Mouse (Mus musculus): ENCODE measurements at regions not wholly inside any gene's neighbourhood (a gene's known extent, or its start where the extent isn't known, plus 50 kb on each side); places are given as distances from the start of the nearest gene placed in this dataset.

- Histone ChIP-seq H3K36me3 (ENCODE audit: control insufficient read depth in 1 of 2, insufficient read depth in 2 of 2, low read length in 2 of 2) (no peaks in the 10 kb centered on the region), H3K79me2 (ENCODE audit: control insufficient read depth, insufficient read depth, low read length, poor library complexity) (no peaks in the 10 kb centered on the region), H3K27me3 (ENCODE audit: control insufficient read depth in 1 of 2, insufficient read depth in 2 of 2, low read length in 2 of 2) (no peaks in the 10 kb centered on the region), H3K9me3 (replicated peaks; ENCODE audit: insufficient read depth, low read length) (no peaks in the 10 kb centered on the region), H3K27ac (ENCODE audit: control insufficient read depth, low read depth, low read length) (no peak overlapping the region), H3K4me1 (ENCODE audit: control insufficient read depth in 1 of 2, insufficient read depth in 2 of 2, low read length in 2 of 2) (no peaks in the 10 kb centered on the region), H3K9ac (ENCODE audit: control insufficient read depth, low read depth, low read length, poor library complexity, severe bottlenecking) (no peak overlapping the region), H3K4me3 (ENCODE audit: control insufficient read depth in 1 of 2, insufficient read depth in 1 of 2, low read depth in 2 of 2, low read length in 2 of 2) (no peak overlapping the region)
- TF ChIP-seq GABPA (IDR thresholded peaks at IDR 0.05; ENCODE audit: low read depth, low read length): no peak
- TF ChIP-seq CHD2 (IDR thresholded peaks at IDR 0.05; ENCODE audit: low read length): no peak
- TF ChIP-seq ZKSCAN1 (IDR thresholded peaks at IDR 0.05; ENCODE audit: low read depth, low read length): no peak
- no peak for TF ChIP-seq NRF1 (IDR thresholded peaks at IDR 0.05; ENCODE audit: insufficient read depth, low read depth, low read length, poor library complexity, severe bottlenecking)
- no peak for TF ChIP-seq MXI1 (IDR thresholded peaks at IDR 0.05; ENCODE audit: low read depth, low read length)
- TF ChIP-seq POLR2A (IDR thresholded peaks at IDR 0.05; ENCODE audit: control insufficient read depth in 1 of 2, insufficient read depth in 1 of 2, low read depth in 1 of 2, low read length in 2 of 2, poor library complexity in 1 of 2): no peak
- no peak for TF ChIP-seq MAFK (IDR thresholded peaks at IDR 0.05; ENCODE audit: borderline replicate concordance, low read depth, low read length)
- no peak for TF ChIP-seq USF2 (IDR thresholded peaks at IDR 0.05; ENCODE audit: borderline replicate concordance in 1 of 2, insufficient read depth in 1 of 2, low read depth in 1 of 2, low read length in 2 of 2)
- TF ChIP-seq MYB (IDR thresholded peaks at IDR 0.05; ENCODE audit: low read depth, low read length): no peak
- no peak for TF ChIP-seq TBP (IDR thresholded peaks at IDR 0.05; ENCODE audit: low read depth, low read length)
- no peak for TF ChIP-seq POLR2AphosphoS5 (IDR thresholded peaks at IDR 0.05; ENCODE audit: borderline replicate concordance, low read depth, low read length)
- DNase-seq (ENCODE audit: low read depth, low spot score): no peak
Observed at GRCm38 (mm10) chr17:89725534-89725933, 184.7 kb downstream of the Gm10184 start.

- Histone ChIP-seq H3K27ac (ENCODE audit: control insufficient read depth, low read depth, low read length) (no peak overlapping the region), H3K9ac (ENCODE audit: control insufficient read depth, low read depth, low read length, poor library complexity, severe bottlenecking) (no peak overlapping the region), H3K4me3 (ENCODE audit: control insufficient read depth in 1 of 2, insufficient read depth in 1 of 2, low read depth in 2 of 2, low read length in 2 of 2) (no peak overlapping the region), H3K27me3 (ENCODE audit: control insufficient read depth in 1 of 2, insufficient read depth in 2 of 2, low read length in 2 of 2) (no peaks in the 10 kb centered on the region), H3K79me2 (ENCODE audit: control insufficient read depth, insufficient read depth, low read length, poor library complexity) (no peaks in the 10 kb centered on the region), H3K36me3 (ENCODE audit: control insufficient read depth in 1 of 2, insufficient read depth in 2 of 2, low read length in 2 of 2) (no peaks in the 10 kb centered on the region), H3K9me3 (replicated peaks; ENCODE audit: insufficient read depth, low read length) (no peaks in the 10 kb centered on the region), H3K4me1 (ENCODE audit: control insufficient read depth in 1 of 2, insufficient read depth in 2 of 2, low read length in 2 of 2) (no peaks in the 10 kb centered on the region)
- DNase-seq (ENCODE audit: low read depth, low spot score): no peak
- TF ChIP-seq MYC (IDR thresholded peaks at IDR 0.05; ENCODE audit: low read depth, low read length): no peak
- no peak for TF ChIP-seq ZC3H11A (IDR thresholded peaks at IDR 0.05; ENCODE audit: low read depth, low read length)
- no peak for TF ChIP-seq ZMIZ1 (IDR thresholded peaks at IDR 0.05; ENCODE audit: low read depth, low read length)
- no peak for TF ChIP-seq USF1 (IDR thresholded peaks at IDR 0.05; ENCODE audit: low read depth, low read length)
- no peak for TF ChIP-seq MXI1 (IDR thresholded peaks at IDR 0.05; ENCODE audit: low read depth, low read length)
- no peak for TF ChIP-seq SMC3 (IDR thresholded peaks at IDR 0.05; ENCODE audit: low read depth, low read length)
- TF ChIP-seq E2F4 (IDR thresholded peaks at IDR 0.05; ENCODE audit: borderline replicate concordance, low read depth, low read length): no peak
- TF ChIP-seq GABPA (IDR thresholded peaks at IDR 0.05; ENCODE audit: low read depth, low read length): no peak
- no peak for TF ChIP-seq ELF1 (IDR thresholded peaks at IDR 0.05; ENCODE audit: low read depth, low read length)
- no peak for TF ChIP-seq BHLHE40 (IDR thresholded peaks at IDR 0.05; ENCODE audit: borderline replicate concordance, low read depth, low read length)
- TF ChIP-seq TBP (IDR thresholded peaks at IDR 0.05; ENCODE audit: low read depth, low read length): no peak
- no peak for TF ChIP-seq TAL1 (IDR thresholded peaks at IDR 0.05; ENCODE audit: low read length)
- no peak for TF ChIP-seq CTCF (IDR thresholded peaks at IDR 0.05 in 2 of 3, conservative IDR thresholded peaks at IDR 0.05 in 1 of 3; ENCODE audit: control insufficient read depth in 1 of 3, insufficient read depth in 1 of 3, low read depth in 2 of 3, low read length in 3 of 3, poor library complexity in 1 of 3, severe bottlenecking in 1 of 3)
- no peak for TF ChIP-seq MAX (IDR thresholded peaks at IDR 0.05; ENCODE audit: low read length)
- TF ChIP-seq ETS1 (IDR thresholded peaks at IDR 0.05; ENCODE audit: low read depth, low read length): no peak
- TF ChIP-seq UBTF (IDR thresholded peaks at IDR 0.05; ENCODE audit: borderline replicate concordance, insufficient read depth, low read depth, low read length): no peak
Observed at GRCm38 (mm10) chr17:89681798-89682197, 228.5 kb downstream of the Gm10184 start.

All from MEL (cell line).